Mouse (Mus musculus) G1E (cell line): ENCODE results near the gene Gm20431.
"Not testable (repeated sequence)": the region's sequence is repeated elsewhere in the genome, so short reads cannot be mapped to it uniquely, and the experiment has no call there.

ENCODE experiments used
- CTCF ChIP-seq: IDR thresholded peaks from 2 replicates; pipeline ENCODE4 v1.5.1; 2012; ENCODE audit warnings: low read depth, low read length, inconsistent platforms, mixed read lengths
- GATA2 ChIP-seq: IDR thresholded peaks from 2 replicates; pipeline ENCODE4 v1.6.1; 2012; ENCODE audit warnings: low read depth, low read length, inconsistent platforms, borderline replicate concordance
- TAL1 ChIP-seq: conservative IDR thresholded peaks from 2 replicates; pipeline ENCODE4 v1.6.1; 2012; ENCODE audit warnings: low read depth, low read length, inconsistent platforms, mixed read lengths

DNA sequence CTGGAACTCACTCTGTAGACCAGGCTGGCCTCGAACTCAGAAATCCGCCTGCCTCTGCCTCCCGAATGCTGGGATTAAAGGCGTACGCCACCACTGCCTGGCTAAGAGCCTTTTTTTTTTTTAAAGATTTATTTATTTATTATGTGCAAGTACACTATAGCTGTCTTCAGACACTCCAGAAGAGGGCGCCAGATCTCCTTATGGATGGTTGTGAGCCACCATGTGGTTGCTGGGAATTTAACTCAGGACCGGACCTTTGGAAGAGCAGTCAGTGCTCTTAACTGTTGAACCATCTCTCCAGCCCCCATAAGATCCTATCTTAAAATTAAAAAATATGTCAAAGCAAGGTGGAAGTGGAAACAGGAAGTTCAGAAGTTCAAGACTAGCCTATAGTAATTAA is 48.0 kb downstream of the Gm20431 start:
- TF ChIP-seq CTCF, GATA2, TAL1: not testable (repeated sequence)
